ENCODE assay signal across 9 mouse cellular contexts in the genomic region with DNA sequence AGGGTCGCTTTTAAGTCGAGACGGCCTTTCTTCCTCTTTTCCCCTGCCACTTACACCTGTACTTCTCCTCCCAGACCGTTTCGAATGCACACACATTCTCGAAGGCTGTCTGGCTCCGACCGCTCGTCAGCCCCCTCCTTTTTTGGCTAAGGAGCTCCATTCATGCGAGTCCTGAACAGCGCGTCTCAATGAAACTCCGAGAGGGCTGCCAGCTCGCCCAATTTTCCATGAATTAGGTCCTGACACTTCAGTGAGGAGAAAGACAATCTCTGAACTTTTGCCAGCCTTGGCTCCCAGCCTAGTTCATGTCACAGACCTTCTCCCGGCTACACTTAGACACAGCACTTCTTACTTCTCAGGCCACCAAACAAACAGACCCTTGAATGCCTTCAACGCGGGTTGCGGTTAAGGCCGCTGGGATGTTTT.
DNase-seq lines count a peak whose midpoint lies in the region; ATAC-seq lines count a peak whose summit lies in the region.
"Had no signal": no experiment of that assay in that cellular context is flagged by ENCODE, and none has a peak within 500 bp of the region (broad histone marks: within the 10 kb centered on the region; RNA-seq: fewer than 3 reads in every experiment).

No protein-coding gene starts in this region.

- peaks cover 45% of the 10 kb centered on the region for H3K4me1 ChIP-seq in forebrain, embryonic 13.5 days
- peaks cover 16% of the 10 kb centered on the region for H3K4me1 ChIP-seq in heart, embryonic 15.5 days (replicated peaks)
- peaks cover 17% of the 10 kb centered on the region for H3K4me1 ChIP-seq in limb, embryonic 15.5 days

- no peaks in the 10 kb centered on the region for H3K36me3 ChIP-seq in forebrain, embryonic 13.5 days (ENCODE audit: poor library complexity, severe bottlenecking)
- H3K36me3 ChIP-seq in heart, embryonic 15.5 days: no peaks in the 10 kb centered on the region
- H3K36me3 ChIP-seq in limb, embryonic 15.5 days: no peaks in the 10 kb centered on the region; the same call in 1 of the 2 replicates

- peak; percentile 73 for DNase-seq in 3T3-L1 (ENCODE audit: low read depth, low spot score)
- peak; percentile 91 for DNase-seq in kidney, postnatal 10 days
- DNase-seq in ovary, postnatal 10 days (ENCODE audit: low spot score): peak; percentile 60

- H3K27ac ChIP-seq in forebrain, embryonic 13.5 days: peak overlapping the region; percentile 61
- H3K27ac ChIP-seq in heart, embryonic 15.5 days: peak overlapping the region; percentile 18; the same call in 1 of the 2 replicates
- peak overlapping the region; percentile 64 for H3K27ac ChIP-seq in limb, embryonic 15.5 days

- peak overlapping the region; percentile 35 for H3K4me2 ChIP-seq in forebrain, embryonic 13.5 days
- H3K4me2 ChIP-seq in heart, embryonic 15.5 days: peak overlapping the region; percentile 57
- H3K4me2 ChIP-seq in limb, embryonic 15.5 days: peak overlapping the region; percentile 25; the same call in 1 of the 2 replicates

- WGBS in forebrain, embryonic 13.5 days: 5% methylated on average over 19 of the region's 19 CpGs
- 8% methylated on average over 19 of the region's 19 CpGs for WGBS in heart, embryonic 15.5 days
- 19% methylated on average over 19 of the region's 19 CpGs for WGBS in limb, embryonic 15.5 days

- peaks cover 3% of the 10 kb centered on the region; the same call in 1 of the 2 replicates for H3K27me3 ChIP-seq in forebrain, embryonic 13.5 days
- no peaks in the 10 kb centered on the region for H3K27me3 ChIP-seq in heart, embryonic 15.5 days
- H3K27me3 ChIP-seq in limb, embryonic 15.5 days: no peaks in the 10 kb centered on the region
- H3K27me3 ChIP-seq: CH12.LX had no signal

- no peak overlapping the region for H3K9ac ChIP-seq in forebrain, embryonic 13.5 days
- no peak overlapping the region for H3K9ac ChIP-seq in heart, embryonic 15.5 days
- H3K9ac ChIP-seq in limb, embryonic 15.5 days: no peak overlapping the region

- 0 out of 2 replicates have a peak, but pooled peaks have one; percentile 47 for ATAC-seq in cerebellum, adult (ENCODE audit: insufficient number of reproducible peaks, low FRiP score, low TSS enrichment)
- peak; percentile 96 for ATAC-seq in forebrain, embryonic 13.5 days
- peak; percentile 70 for ATAC-seq in heart, embryonic 15.5 days (replicated peaks; ENCODE audit: insufficient number of reproducible peaks, insufficient read depth, low FRiP score, low read depth)
- peak; percentile 77 for ATAC-seq in limb, embryonic 15.5 days (ENCODE audit: insufficient number of reproducible peaks, low FRiP score, low TSS enrichment, low read depth)
- ATAC-seq in monocyte, adult 5-6 weeks (replicated peaks; ENCODE audit: insufficient number of reproducible peaks, low FRiP score, low TSS enrichment, poor library complexity, severe bottlenecking): no peak

- 0 out of 2 replicates have a peak overlapping the region, but pooled peaks have one; percentile 6 for H3K4me3 ChIP-seq in forebrain, embryonic 13.5 days
- H3K4me3 ChIP-seq in heart, embryonic 15.5 days: peak overlapping the region; percentile 30
- H3K4me3 ChIP-seq in limb, embryonic 15.5 days: 0 out of 2 replicates have a peak overlapping the region, but pooled peaks have one; percentile 3

- no peaks in the 10 kb centered on the region for H3K9me3 ChIP-seq in forebrain, embryonic 13.5 days (replicated peaks)
- H3K9me3 ChIP-seq in heart, embryonic 15.5 days (replicated peaks): no peaks in the 10 kb centered on the region
- H3K9me3 ChIP-seq in limb, embryonic 15.5 days: no peaks in the 10 kb centered on the region
